Mouse (Mus musculus): ENCODE data around the gene Adh7. TPM values are rescaled to one million over a fixed set of nuclear protein-coding genes. Genes with fewer than 3 reads are reported as not detected.

The Adh7 gene
- polyA plus RNA-seq, 1 experiment from 2014 or later, result 0.74 TPM

DNA sequence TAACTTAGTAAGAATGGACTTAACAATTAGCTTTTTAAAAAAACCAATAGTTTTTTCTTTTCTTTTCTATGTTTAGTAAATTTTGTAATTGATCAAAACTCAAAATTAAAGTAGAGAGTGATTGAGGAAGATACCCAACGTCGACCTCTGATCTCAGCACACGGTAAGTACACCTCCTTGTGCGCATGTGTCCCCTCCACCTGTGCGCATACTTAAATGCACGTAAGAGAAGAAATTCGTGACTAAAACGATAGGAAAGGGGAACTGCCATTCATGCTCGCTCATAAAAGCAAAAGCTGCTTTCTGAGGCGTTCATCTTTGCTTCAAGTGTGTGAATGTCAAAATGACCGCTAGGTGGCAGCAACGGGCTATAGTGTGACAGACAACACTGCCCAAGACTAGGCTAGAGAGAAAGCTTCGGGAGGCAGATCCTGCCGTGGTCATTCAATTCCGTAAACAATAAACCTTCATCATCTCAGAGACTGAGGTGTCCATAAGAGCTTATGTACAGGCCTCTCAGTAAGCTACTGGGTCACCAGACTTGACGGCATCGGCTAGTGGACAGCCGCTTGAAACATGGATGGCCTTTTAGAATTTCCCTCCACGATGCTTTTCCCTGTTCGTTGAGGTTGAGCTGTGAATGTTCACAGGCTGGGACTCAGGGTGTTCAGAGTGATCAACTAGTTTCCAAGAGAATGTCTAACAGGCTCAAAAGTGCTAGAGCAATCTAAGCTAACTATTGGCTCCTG, 19.4 kb upstream of the Adh7 start:
- H3K27me3 ChIP-seq, result 0 out of 2 replicates have a peak, but pooled peaks cover 3% of the 10 kb centered on the region
- no peaks in the 10 kb centered on the region for H3K36me3 ChIP-seq
- WGBS, result 27% methylated on average over 20 of the region's 20 CpGs
- peak overlapping the region; percentile 59 for H3K4me2 ChIP-seq
- H3K9ac ChIP-seq, result no peak overlapping the region
- ATAC-seq (replicated peaks; ENCODE audit: low FRiP score), result peak; percentile 90
- no peaks in the 10 kb centered on the region for H3K9me3 ChIP-seq (replicated peaks)
- peak overlapping the region; percentile 31 for H3K4me3 ChIP-seq (replicated peaks)
- H3K27ac ChIP-seq, result no peak overlapping the region
- peaks cover 11% of the 10 kb centered on the region for H3K4me1 ChIP-seq

DNA sequence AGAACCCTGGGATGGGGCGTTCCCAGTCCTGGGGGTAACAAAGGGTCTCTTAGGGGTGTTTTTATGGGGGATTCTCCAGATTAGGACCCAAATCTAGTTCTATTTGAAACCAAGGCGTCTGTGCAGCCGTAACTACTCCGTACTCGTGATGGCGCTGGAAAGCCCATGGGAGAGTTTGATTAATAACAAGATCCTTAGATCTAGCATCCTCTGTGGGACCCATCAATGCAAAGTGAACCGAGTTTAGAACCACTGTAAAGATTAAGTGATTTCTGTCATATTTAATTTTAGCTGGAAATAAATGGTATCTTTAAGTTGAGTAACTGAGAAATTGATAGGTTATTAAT, 18.9 kb upstream of the Adh7 start:
- Histone ChIP-seq H3K36me3 (no peaks in the 10 kb centered on the region), H3K27me3 (0 out of 2 replicates have a peak, but pooled peaks cover 3% of the 10 kb centered on the region), H3K27ac (no peak overlapping the region), H3K4me3 (replicated peaks) (0 out of 2 replicates have a peak overlapping the region, but pooled peaks have one; percentile 31), H3K9me3 (replicated peaks) (no peaks in the 10 kb centered on the region), H3K4me2 (peak overlapping the region; percentile 59), H3K9ac (no peak overlapping the region), H3K4me1 (peaks cover 11% of the 10 kb centered on the region)
- WGBS, result 69% methylated on average over 7 of the region's 7 CpGs
- no peak for ATAC-seq (replicated peaks; ENCODE audit: low FRiP score)

DNA sequence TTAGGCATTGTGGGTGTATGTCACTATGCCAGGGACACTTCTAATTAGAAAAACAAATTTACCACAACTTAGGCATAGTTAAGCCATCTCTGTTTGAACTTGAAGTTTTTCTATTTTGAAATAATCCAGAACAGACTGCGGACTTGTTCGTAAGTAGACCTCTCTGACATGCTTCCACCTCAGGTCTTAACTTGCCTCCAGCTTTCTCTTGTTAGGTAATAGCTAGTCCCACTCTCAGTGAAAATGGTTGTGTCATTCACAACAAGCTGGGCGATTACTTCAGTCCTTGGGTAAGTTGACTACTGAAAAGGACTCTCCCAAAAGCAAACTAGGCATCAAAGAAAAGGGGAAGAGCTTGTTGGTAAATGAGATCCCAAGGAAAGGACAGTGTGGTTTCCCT, 8.7 kb upstream of the Adh7 start:
- no peaks in the 10 kb centered on the region for H3K4me1 ChIP-seq
- no peak overlapping the region for H3K4me3 ChIP-seq (replicated peaks)
- no peak overlapping the region for H3K9ac ChIP-seq
- H3K27me3 ChIP-seq, result no peaks in the 10 kb centered on the region
- no peak overlapping the region for H3K4me2 ChIP-seq
- no peak overlapping the region for H3K27ac ChIP-seq
- no peaks in the 10 kb centered on the region for H3K36me3 ChIP-seq
- H3K9me3 ChIP-seq (replicated peaks), result 0 out of 2 replicates have a peak, but pooled peaks cover 3% of the 10 kb centered on the region
- ATAC-seq (replicated peaks; ENCODE audit: low FRiP score), result no peak
- 91% methylated on average over 3 of the region's 3 CpGs for WGBS

DNA sequence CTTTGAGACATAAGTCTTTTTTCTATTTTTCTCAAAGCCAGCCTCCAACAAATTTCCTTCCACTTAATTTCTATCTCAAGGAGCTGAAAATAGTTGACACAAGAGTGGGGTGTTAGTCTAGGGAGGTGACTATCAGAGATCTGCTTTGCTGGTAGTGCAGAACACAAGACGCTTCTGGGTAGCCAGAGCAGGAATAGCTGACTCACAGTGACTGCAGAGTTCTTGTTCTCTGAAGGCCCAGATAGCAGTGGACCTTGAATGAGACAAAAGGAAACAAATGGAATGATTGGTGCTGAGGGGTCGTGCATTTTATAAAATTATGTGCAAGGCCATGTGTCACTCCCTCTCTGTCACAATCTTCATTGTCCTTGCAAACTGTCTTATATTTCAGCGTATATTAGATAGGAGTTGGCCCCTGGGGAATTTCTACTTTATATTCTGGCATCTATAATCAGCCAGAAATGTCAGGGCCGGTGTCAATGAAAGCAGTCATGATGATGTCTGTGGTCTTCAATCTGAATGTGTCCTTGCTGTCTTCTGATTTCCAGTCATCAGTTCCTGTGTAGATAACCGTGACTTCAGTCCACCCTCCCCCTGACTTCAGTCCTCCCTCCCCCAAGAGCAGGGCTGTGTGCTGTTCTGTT, 7.0 kb upstream of the Adh7 start:
- H3K4me1 ChIP-seq, result 0 out of 2 replicates have a peak, but pooled peaks cover 3% of the 10 kb centered on the region
- H3K9me3 ChIP-seq (replicated peaks), result 0 out of 2 replicates have a peak, but pooled peaks cover under 1% of the 10 kb centered on the region
- no peaks in the 10 kb centered on the region for H3K27me3 ChIP-seq
- H3K36me3 ChIP-seq, result no peaks in the 10 kb centered on the region
- no peak overlapping the region for H3K4me3 ChIP-seq (replicated peaks)
- no peak overlapping the region for H3K4me2 ChIP-seq
- ATAC-seq (replicated peaks; ENCODE audit: low FRiP score), result no peak
- 75% methylated on average over 5 of the region's 5 CpGs for WGBS
- no peak overlapping the region for H3K9ac ChIP-seq
- no peak overlapping the region for H3K27ac ChIP-seq

DNA sequence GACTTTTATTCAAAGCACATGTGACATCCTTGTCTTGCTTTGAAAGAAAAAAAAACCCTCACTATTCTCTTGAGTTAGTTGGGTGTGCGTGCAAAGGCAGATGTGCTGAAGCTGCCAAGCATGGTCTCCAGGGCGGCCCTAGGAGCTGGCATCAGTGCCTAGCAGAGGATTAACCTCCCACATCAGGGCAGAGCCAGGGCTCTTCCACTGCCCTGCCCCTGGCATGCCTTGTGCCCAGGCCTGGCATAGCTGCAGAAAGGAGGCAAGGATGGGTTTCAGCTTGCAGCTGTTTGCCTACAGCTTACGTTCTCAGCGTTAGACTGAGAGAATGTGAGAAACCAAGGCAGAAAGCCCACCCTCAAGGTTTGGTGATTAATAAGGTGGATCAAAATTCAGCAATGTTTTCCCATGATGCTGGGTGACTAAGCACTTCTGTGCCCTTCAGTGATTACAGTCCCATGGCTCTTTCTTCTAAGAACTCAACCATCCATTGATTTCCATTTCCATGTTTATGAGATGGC, 5.1 kb upstream of the Adh7 start:
- WGBS, result 91% methylated on average over 4 of the region's 4 CpGs
- H3K9ac ChIP-seq, result no peak overlapping the region
- H3K27me3 ChIP-seq, result no peaks in the 10 kb centered on the region
- no peaks in the 10 kb centered on the region for H3K9me3 ChIP-seq (replicated peaks)
- H3K27ac ChIP-seq, result no peak overlapping the region
- no peak overlapping the region for H3K4me3 ChIP-seq (replicated peaks)
- H3K36me3 ChIP-seq, result no peaks in the 10 kb centered on the region
- ATAC-seq (replicated peaks; ENCODE audit: low FRiP score), result no peak
- no peak overlapping the region for H3K4me2 ChIP-seq
- H3K4me1 ChIP-seq, result 0 out of 2 replicates have a peak, but pooled peaks cover 4% of the 10 kb centered on the region

DNA sequence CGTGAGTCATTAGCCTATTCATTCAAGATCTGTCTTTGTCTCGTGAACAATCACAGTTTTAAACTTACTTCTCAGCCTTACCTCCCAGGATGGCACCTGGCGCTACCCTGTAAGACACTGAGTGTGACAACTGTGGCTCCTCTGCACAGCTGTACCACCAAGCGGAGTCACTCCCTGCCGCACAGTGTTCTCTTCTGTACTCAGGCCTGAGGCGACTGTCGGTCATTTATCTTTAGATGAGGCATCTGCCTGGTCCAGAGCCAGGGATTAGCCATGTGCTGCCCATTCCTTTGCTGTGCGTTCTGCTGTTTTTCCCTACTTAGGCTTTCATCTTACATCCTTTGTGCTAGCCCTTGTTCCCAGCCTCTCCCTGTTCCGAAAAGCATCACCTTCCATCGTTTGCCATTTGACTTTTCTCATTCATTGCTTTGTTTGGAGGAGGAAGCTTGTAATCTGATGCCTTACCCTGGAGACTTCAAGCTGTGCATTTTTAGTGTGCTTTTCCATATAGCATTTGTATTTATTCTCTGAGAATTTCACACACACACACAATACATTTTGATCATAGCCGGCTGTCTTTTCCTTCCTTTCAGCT, 2.1 kb upstream of the Adh7 start:
- H3K4me3 ChIP-seq (replicated peaks), result no peak overlapping the region
- no peaks in the 10 kb centered on the region for H3K9me3 ChIP-seq (replicated peaks)
- no peak overlapping the region for H3K4me2 ChIP-seq
- 0 out of 2 replicates have a peak, but pooled peaks cover 4% of the 10 kb centered on the region for H3K4me1 ChIP-seq
- no peak overlapping the region for H3K27ac ChIP-seq
- no peaks in the 10 kb centered on the region for H3K36me3 ChIP-seq
- H3K27me3 ChIP-seq, result no peaks in the 10 kb centered on the region
- no peak for ATAC-seq (replicated peaks; ENCODE audit: low FRiP score)
- WGBS, result 45% methylated on average over 11 of the region's 11 CpGs
- H3K9ac ChIP-seq, result no peak overlapping the region

DNA sequence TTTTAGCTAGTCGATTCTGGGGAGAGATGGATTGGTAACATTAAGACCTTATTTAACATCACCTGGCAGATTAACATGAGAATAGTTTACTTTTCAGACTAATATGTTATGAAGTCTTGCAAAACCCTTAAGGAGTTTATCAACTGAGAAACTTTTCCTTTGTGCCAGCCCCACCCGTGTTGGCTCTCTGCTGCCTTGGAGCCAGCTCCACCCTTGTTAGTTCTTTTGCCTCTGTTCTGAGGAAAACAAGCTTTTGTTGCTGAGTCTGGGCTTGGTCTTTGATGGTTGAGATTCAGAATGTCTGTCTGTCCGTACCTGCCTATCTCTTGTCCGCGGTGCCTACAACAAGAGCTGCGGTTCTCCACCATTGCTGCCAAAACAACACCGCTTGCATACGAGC, 1.5 kb upstream of the Adh7 start:
- Histone ChIP-seq H3K4me2 (no peak overlapping the region), H3K9me3 (replicated peaks) (no peaks in the 10 kb centered on the region), H3K36me3 (no peaks in the 10 kb centered on the region), H3K4me1 (0 out of 2 replicates have a peak, but pooled peaks cover 4% of the 10 kb centered on the region), H3K9ac (no peak overlapping the region), H3K27me3 (no peaks in the 10 kb centered on the region), H3K4me3 (replicated peaks) (no peak overlapping the region), H3K27ac (no peak overlapping the region)
- WGBS, result 85% methylated on average over 8 of the region's 8 CpGs
- no peak for ATAC-seq (replicated peaks; ENCODE audit: low FRiP score)

DNA sequence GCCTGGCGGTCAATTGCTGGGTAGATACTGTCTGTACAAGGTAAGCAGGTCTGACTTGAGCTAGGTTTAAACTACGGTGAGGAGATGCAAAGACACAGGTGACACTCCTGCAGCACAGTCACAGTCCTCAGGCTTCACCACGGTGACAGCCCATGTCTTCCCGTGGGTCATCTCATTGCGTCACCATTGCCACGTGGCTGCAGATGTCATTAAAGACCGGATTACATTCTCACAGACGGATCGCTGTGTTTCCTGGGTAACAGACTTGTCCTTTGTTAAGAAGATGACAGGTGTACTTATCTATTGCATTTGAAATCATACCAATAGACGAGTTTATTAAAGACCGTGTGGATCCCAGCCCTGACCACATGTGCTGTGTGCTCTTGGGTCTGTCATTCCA, 3.6 kb downstream of the Adh7 start:
- Histone ChIP-seq H3K4me3 (replicated peaks) (no peak overlapping the region), H3K36me3 (no peaks in the 10 kb centered on the region)

DNA sequence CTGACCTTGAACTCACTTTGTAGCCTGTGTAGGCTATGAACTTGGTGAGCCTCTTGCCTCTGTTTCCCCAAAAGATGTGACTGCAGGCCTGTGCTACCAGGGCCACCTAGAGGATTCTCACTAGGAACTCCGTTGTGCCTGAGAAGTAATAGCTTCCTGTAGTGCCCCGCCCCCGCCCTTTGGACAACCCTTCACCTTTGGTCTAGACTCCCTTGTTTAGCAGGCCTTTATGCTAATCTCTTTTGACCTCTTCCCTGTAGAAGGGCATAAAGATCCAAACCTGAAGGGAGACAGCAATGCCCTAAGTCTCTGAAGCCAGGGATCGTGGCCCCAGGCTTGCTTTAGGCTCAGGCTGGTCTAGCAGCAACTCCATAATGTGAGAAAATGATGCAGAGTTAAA, 5.0 kb downstream of the Adh7 start:
- 0 out of 2 replicates have a peak, but pooled peaks cover 6% of the 10 kb centered on the region for H3K4me1 ChIP-seq
- H3K9me3 ChIP-seq (replicated peaks), result no peaks in the 10 kb centered on the region
- no peak overlapping the region for H3K4me2 ChIP-seq
- H3K9ac ChIP-seq, result no peak overlapping the region
- no peak overlapping the region for H3K27ac ChIP-seq
- WGBS, result 67% methylated on average over 4 of the region's 4 CpGs
- no peaks in the 10 kb centered on the region for H3K36me3 ChIP-seq
- no peak overlapping the region for H3K4me3 ChIP-seq (replicated peaks)
- ATAC-seq (replicated peaks; ENCODE audit: low FRiP score), result no peak
- H3K27me3 ChIP-seq, result no peaks in the 10 kb centered on the region

More for the DNA sequence above, 3.6 kb downstream of the Adh7 start:
- no peaks in the 10 kb centered on the region for H3K27me3 ChIP-seq
- H3K9ac ChIP-seq, result no peak overlapping the region
- H3K4me2 ChIP-seq, result no peak overlapping the region
- 85% methylated on average over 11 of the region's 11 CpGs for WGBS
- ATAC-seq (replicated peaks; ENCODE audit: low FRiP score), result no peak
- no peaks in the 10 kb centered on the region for H3K9me3 ChIP-seq (replicated peaks)
- no peak overlapping the region for H3K27ac ChIP-seq
- 0 out of 2 replicates have a peak, but pooled peaks cover 6% of the 10 kb centered on the region for H3K4me1 ChIP-seq

DNA sequence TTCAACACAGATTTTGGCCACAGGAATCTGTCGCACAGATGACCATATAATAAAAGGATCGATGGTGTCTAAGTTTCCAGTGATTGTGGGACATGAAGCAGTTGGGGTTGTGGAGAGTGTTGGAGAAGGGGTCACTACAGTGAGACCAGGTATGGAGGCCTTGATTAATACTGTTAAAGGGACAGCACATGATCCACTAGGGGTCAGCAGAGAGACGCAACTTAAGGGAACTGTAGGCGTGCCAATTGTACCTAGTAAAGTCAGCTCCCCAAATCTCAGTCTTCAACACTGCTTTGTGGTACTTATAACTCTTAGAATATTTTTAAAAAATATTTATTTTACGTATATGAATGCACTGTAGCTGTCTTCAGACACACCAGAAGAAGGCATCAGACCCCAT, 5.4 kb downstream of the Adh7 start:
- H3K9ac ChIP-seq, result no peak overlapping the region
- 60% methylated on average over 5 of the region's 5 CpGs for WGBS
- H3K4me2 ChIP-seq, result no peak overlapping the region
- no peaks in the 10 kb centered on the region for H3K36me3 ChIP-seq
- no peak overlapping the region for H3K4me3 ChIP-seq (replicated peaks)
- H3K27me3 ChIP-seq, result no peaks in the 10 kb centered on the region
- no peaks in the 10 kb centered on the region for H3K9me3 ChIP-seq (replicated peaks)
- ATAC-seq (replicated peaks; ENCODE audit: low FRiP score), result peak; percentile 60; the same call in 1 of the 2 replicates
- no peak overlapping the region for H3K27ac ChIP-seq
- H3K4me1 ChIP-seq, result 0 out of 2 replicates have a peak, but pooled peaks cover 6% of the 10 kb centered on the region

DNA sequence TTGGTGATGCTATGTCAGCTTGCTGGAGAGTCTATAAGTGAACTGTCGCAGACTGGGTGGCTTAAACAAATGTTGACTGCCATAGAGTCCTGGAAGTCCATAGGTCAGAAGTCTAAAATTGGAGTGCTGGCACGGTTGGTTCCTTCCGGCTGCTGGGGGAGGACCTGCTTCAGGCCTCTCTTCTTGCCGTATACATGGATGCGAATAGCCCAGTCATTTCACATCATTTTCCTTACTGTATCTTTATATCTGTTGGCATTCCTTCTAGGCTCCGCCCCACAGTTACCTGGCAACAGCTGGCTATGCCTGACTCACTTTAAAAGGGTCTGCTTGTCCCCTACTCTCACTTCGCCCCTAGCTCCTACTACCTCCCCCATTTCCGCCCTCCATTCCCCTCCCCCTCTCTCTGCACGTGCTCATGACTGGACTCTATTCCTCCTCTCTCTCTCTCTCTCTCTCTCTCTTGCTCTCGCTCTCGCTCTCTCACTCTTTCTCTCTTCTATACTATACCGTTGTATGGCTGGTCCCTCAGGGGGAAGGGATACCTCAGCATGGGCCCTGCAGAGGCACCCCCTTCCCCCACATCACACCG, 6.9 kb downstream of the Adh7 start:
- 82% methylated on average over 13 of the region's 13 CpGs for WGBS
- no peaks in the 10 kb centered on the region for H3K36me3 ChIP-seq
- no peak overlapping the region for H3K4me2 ChIP-seq
- H3K4me3 ChIP-seq (replicated peaks), result no peak overlapping the region
- no peak for ATAC-seq (replicated peaks; ENCODE audit: low FRiP score)
- no peak overlapping the region for H3K9ac ChIP-seq
- H3K27me3 ChIP-seq, result no peaks in the 10 kb centered on the region
- no peak overlapping the region for H3K27ac ChIP-seq
- H3K9me3 ChIP-seq (replicated peaks), result no peaks in the 10 kb centered on the region
- 0 out of 2 replicates have a peak, but pooled peaks cover 6% of the 10 kb centered on the region for H3K4me1 ChIP-seq

Measured in kidney, embryonic 15.5 days (tissue).